Mouse (Mus musculus): Measurements from ENCODE around the gene Glis1. TPM values are rescaled to one million over a fixed set of nuclear protein-coding genes. Genes with fewer than 3 reads are reported as not detected.

The Glis1 gene
- polyA plus RNA-seq, 1 experiment: 0.46 TPM

GRCm38 (mm10) chr4:107683006-107683756 lies 248.8 kb downstream of the Glis1 start:
- Histone ChIP-seq H3K27me3 (ENCODE audit: control insufficient read depth, insufficient read depth, low read length) (no peaks in the 10 kb centered on the region), H3K27ac (ENCODE audit: insufficient read depth, low read length) (no peak overlapping the region), H3K4me3 (replicated peaks; ENCODE audit: insufficient read depth, low read depth, low read length) (no peak overlapping the region), H3K4me1 (ENCODE audit: control insufficient read depth, insufficient read depth, low read length) (no peaks in the 10 kb centered on the region)
- WGBS: 92% methylated on average over 37 of the region's 37 CpGs
- DNase-seq: no peak
- no peak for TF ChIP-seq CTCF (IDR thresholded peaks at IDR 0.05; ENCODE audit: borderline replicate concordance, insufficient read depth, low read depth, low read length)
- TF ChIP-seq POLR2A (IDR thresholded peaks at IDR 0.05; ENCODE audit: borderline replicate concordance, insufficient read depth, low read length): no peak

- H3K27ac ChIP-seq (ENCODE audit: insufficient read depth, low read length): no peak within 1 kb of the TSS
- no peak for DNase-seq
- 95% methylated on average over 14 of the region's 14 CpGs for WGBS
- no peaks in the 10 kb centered on the region for H3K27me3 ChIP-seq (ENCODE audit: control insufficient read depth, insufficient read depth, low read length)
- TF ChIP-seq CTCF (IDR thresholded peaks at IDR 0.05; ENCODE audit: borderline replicate concordance, insufficient read depth, low read depth, low read length) (no peak), POLR2A (IDR thresholded peaks at IDR 0.05; ENCODE audit: borderline replicate concordance, insufficient read depth, low read length) (no peak)
- no peak within 1 kb of the TSS for H3K4me3 ChIP-seq (replicated peaks; ENCODE audit: insufficient read depth, low read depth, low read length)
- no peaks in the 10 kb centered on the region for H3K4me1 ChIP-seq (ENCODE audit: control insufficient read depth, insufficient read depth, low read length)
Observed at GRCm38 (mm10) chr4:107684130-107684529, 249.7 kb downstream of the Glis1 start, which contains the start of gene Dmrtb1. Dmrtb1 (minus strand) TSS chr4:107684230.

Other genes with a start within 250 kb of the Glis1 start
- not detected in 2 replicates for gene Ldlrad1, start 225.4 kb upstream of the Glis1 start, polyA plus RNA-seq (2012; rRNA removed)
- 23.4 and 24.1 TPM in 2 replicates for gene Lrrc42, start 181.1 kb upstream of the Glis1 start, polyA plus RNA-seq (2012; rRNA removed)
- gene Hspb11, start 181.0 kb upstream of the Glis1 start, polyA plus RNA-seq (2012; rRNA removed): 22.5 and 23.5 TPM in 2 replicates
- 0.21 and 0.27 TPM in 2 replicates for gene Dio1, start 127.4 kb upstream of the Glis1 start, polyA plus RNA-seq (2012; rRNA removed)
- 47.1 and 50.9 TPM in 2 replicates for gene Yipf1, start 120.2 kb upstream of the Glis1 start, polyA plus RNA-seq (2012; rRNA removed)
- 13.2 and 16.1 TPM in 2 replicates for gene Ndc1, start 66.8 kb upstream of the Glis1 start, polyA plus RNA-seq (2012; rRNA removed)
- gene Dmrtb1, start 249.6 kb downstream of the Glis1 start, polyA plus RNA-seq (2012; rRNA removed): 0.47 and 0.51 TPM in 2 replicates